Mouse (Mus musculus) v-Abl transformed pro-B cells (cell line): ENCODE data around the gene Pitx3.
"Not testable (repeated sequence)": the region's sequence is repeated elsewhere in the genome, so short reads cannot be mapped to it uniquely, and the experiment has no call there.

Source experiments
- in situ Hi-C, 2 experiments: fragments of 400-800 bp; cut with MboI; formaldehyde crosslinking; loops; one replicate each; pipeline ENCODE4 v1.15.1; 2025; ENCODE audit not compliant: unreplicated experiment in 2 of 2

The Pitx3 gene

DNA sequence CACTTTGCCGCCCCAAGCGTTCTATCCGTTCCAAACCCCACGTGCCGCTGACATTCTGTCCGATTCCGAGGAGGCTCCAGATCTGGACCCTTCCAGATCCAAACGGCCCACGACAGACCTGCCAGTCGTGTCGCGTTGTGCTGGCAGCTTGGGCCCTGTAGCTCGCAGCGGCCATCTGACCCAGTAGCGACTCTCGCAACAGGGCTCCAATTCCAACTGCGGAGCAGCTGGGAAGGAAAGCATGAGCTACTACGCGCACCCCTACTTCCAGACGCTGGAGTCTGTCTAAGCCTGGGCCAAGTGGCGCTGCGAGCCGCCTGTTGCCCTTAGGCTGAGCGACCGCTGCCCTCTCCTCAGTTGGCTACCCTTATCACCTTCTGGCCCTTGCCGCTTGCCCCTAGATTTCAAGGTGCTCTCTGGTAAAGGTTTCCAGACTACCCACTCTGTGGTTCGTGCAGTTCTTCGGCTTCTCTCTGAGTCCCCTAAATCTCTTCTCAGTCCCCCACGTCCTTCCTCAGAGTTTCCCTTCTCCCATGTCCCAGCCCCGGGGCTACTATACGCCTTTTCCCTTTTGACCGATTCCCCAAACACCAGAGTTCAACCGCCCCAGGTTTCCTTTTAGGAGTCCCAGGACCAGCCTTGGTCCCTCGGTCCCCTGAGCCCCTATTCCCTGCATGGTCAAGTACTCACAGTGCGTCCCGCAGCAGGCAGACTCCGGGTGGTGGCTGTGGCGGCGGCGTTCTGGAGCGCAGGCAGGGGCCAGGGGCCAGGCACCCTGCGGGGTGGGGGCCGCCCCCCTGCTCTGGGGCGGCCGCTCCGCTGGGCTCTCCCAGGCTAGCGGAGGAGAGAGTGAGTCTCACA, at the start of gene Pitx3:
Gene Pitx3, minus strand, starts transcription at position 816 of the 861 bp plus-strand sequence.
- in situ Hi-C loops, result no loop called here

DNA sequence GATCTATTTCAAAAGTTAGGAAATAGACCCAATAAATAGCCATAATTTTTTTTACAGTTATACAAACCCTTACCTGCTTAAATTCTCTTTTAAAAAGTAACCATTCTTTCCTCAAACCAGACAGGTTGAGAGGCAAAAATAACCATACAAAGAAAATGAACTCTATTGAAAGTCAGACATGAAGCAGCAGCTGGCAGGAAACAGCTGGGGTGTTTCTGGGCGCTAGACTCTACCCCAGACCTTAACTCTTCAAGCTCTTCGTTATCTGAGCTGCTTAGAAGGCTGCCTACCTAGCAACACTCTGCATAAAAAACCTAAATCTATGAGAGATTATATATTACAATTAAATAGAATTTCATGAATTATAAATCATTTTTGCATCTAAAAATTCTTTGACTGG, 39.1 kb upstream of the Pitx3 start:
- in situ Hi-C loops, result no loop called here

DNA sequence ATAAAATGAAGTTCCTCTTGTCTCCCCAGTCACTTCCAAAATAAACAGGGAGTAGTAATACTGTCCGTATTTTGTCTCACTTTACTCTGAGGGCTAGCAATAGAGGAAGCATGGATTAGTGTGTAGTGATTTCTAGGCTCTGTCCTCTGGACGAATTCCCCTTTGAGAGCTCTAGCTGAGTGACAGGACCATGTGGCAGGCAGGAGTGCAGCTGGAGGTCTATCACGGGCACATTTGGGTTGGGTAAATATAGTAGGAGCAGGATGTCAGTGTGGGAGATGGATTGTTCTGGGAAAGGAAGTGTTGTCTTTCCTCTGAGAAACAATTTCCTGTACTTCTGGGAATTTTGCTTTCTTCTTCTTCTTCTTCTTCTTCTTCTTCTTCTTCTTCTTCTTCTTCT, 38.5 kb upstream of the Pitx3 start:
- in situ Hi-C loops, result no loop called here

DNA sequence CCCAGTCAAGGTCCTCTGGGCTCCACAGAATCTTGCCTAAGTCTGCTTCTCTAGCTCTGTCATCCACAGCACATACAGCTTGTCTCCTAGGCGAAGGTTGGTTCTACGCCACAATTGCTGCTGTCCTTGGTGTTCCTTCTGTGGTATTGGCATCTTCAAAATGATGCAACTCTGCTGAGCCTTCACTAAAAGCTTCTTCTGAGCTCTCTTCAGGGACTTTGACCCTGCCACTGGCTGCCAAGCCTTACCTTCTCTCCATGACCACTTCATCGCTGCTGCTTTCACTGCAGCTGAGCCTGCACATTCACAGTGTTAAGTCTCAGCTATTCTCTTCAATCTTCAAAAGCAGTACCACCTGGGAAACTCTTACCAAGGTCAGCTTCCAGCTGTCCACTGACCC, 34.1 kb upstream of the Pitx3 start:
- in situ Hi-C loops, result no loop called here

DNA sequence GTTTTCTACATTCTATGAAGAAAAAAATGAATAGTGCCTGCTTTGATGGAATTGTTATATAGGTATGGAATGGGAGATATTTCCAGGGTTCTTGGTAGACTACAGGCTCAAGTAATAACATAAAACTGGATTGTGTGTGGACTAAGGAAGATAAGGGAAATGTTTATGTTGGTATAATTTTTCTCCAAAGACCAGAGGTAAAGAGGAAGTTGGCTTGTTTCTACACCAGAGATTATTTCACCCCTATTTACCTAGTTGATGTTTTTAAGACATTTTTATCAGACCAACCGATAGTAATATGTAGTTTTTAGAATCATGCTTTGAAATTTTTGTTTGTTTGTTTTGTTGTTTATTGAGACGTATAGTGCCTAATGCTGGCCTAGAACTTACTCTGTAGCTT, 32.1 kb upstream of the Pitx3 start:
- in situ Hi-C loops, result no loop called here

DNA sequence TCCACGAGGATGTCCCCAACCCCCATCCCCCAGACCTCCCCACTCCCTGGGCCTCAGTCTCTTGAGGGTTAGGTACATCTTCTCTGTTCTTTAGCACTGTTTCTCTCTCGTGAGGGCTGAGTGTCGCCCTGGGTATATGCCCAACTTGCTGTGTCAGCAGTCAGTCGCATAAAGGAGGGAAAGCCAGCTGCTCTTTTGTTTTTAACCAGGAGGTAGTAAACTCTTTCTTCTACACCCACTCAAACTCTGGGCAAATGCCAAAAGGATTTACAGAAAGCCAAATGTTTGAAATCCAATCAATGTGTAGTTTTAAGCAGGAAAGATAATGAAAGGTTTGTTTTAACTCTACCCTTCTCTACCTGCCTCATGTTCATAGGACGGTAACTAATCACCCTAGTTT, 28.9 kb upstream of the Pitx3 start:
- in situ Hi-C loops, result no loop called here

DNA sequence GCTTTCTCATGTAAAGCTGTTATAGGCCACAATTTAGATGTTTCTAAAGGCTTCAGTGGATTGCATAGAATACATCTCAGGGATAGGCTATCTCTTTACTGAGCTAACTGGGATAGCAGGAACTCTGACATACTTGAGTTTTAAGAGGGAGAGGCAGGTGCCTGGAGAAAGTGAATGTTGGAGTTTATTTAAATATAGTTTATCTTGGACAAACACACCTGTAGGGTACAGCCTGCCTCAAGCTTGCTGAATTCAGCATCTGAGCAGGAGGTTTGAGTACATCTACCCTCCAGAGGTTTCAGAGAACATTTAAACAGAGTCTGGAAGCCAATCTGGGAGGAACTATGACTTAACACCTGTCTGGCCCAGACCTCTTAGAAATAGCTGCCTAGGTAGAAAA, 27.0 kb upstream of the Pitx3 start:
- in situ Hi-C loops, result no loop called here

DNA sequence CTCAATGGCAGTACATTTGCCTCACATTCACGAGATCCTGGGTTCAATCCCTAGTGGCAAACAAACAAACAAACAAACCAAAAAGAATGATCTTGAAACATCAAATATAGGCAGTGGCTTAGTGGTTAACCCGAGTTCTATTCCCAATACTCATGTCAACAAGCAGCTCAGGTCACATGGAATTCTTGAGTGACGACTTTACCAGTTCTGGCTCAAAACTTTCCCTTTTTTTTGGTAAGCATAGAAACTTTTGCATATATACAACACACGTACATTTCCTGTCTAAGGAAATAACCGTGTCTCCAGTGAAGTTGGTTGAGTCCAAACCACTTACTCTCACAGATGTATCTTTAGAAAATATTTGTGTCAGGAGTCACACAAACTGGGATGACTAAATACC, 24.4 kb upstream of the Pitx3 start:
- in situ Hi-C loops, result no loop called here

DNA sequence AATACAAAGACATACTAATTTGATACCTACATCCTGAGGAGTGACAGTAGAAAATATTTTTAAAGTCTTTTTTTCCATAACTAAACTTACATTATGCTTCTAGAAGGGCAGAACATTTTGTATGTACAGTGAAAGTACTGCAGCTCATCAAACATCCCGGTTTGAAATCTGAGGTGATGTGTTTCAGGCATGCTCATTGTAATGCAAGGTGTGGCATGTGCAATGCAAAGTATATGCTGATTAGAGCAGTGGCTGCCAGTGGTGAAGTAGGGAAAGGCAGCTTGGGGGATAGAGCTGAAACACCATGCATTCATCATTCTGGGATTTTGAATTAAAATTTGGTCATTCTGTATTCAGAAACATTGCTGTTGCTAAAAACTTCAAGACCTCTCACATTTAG, 21.8 kb upstream of the Pitx3 start:
- in situ Hi-C loops, result no loop called here

DNA sequence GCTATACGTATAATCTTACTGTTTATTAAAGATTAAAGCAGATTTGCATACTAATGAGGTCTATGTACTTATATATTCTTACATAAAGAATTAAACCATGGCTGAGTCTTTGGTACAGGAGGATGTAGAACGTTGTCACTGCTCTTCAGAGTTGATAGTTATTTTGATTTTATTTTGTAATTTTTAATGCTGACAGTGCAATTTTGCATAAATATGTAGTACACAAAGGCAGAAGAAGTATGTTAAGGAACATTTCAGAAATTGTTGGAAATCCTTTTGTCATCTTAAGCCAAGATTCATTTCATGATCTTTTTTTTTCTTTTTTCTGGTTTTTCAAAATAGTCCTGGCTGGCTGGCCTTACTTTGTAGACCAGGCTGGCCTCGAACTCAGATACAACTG, 21.3 kb upstream of the Pitx3 start:
- in situ Hi-C loops, result no loop called here

DNA sequence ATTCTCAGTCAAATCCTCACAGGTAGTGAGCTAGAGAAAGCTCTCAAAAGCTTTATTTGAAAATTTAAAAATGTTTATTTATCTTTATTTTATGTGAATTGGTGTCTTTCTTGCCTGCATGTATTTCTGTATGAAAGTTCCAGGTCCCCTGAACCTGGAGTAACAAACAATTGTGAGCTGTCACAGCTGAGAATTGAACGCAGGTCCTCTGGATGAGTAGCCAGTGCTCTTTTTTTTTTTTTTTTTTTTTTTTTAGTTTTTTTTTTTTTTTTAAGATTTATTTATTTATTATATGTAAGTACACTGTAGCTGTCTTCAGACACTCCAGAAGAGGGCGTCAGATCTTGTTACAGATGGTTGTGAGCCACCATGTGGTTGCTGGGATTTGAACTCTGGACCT, 19.0 kb upstream of the Pitx3 start:
- in situ Hi-C loops, result not testable (repeated sequence)

DNA sequence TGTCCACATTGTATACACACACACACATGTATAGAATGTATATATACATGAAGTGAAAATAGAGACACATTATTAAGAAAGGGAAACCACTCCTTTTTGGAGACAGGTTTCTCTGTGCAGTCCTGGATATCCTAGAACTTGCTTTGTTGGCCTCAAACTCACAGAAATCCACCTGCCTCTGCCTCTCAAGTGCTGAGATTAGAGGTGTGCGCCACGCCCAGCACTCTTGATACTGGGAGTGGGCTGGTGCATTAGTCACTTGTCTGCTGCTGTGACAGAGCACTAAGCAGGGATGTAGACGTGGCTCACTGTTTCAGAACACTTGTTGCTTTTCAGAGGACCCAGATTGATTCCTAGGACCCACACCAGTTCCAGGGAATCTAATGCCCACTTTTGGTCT, 17.8 kb upstream of the Pitx3 start:
- in situ Hi-C loops, result no loop called here

DNA sequence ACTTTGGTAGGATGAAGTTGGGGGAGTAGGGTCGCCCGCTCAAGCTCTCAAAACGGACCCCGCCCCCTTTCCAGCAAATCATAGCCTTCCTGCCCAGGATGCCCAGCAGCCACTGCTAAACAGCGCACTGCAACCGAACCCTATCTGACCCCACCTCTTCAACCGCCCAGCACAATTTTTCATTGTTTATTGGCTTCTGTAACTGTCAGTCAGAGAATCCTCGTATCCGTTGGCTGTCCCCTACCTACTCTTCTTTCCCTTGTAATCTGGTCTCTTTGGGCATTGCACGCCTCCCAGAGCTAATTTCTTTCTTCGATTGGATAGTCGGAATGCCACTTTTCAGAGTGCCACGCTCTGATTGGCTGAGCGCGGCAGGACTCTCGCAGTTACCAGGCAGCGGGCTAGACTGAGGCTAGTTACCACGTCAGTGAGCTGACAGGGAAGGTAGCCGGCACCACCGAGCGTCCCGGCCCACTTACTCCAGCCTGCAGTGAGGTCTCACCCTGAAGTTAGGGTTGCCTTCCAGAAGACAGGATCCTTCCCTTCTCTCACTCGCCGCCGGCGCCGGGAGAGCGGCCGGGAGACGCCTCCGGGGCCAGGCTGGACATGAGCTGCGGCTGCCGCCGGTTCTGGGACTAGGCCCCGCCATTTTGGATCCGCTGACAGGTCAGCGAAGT, 4.1 kb upstream of the Pitx3 start, which contains the start of gene Gbf1:
Gene Gbf1, plus strand, starts transcription at position 383 of the 677 bp plus-strand sequence.
- in situ Hi-C loops, result no loop called here

DNA sequence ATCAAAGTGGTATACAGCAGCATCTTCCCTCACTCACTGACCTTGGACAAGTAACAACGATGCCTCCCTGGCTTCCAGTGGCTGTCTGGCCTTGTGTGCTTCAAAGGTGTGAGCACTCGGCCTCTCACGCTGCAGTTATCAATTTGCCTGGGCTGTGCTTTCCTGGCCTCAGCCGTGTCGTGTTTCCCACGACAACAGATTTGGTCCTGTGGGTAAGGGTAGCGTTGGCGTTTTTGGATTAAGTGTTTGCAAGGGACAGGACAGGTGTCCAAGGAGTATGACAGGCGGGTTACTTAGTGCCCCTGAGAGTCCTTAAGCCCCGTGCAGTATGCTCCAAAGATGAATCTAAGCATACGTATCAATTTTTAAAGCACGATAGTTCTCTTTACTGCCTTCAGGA, 965 bp upstream of the Pitx3 start:
- in situ Hi-C loops, result no loop called here

DNA sequence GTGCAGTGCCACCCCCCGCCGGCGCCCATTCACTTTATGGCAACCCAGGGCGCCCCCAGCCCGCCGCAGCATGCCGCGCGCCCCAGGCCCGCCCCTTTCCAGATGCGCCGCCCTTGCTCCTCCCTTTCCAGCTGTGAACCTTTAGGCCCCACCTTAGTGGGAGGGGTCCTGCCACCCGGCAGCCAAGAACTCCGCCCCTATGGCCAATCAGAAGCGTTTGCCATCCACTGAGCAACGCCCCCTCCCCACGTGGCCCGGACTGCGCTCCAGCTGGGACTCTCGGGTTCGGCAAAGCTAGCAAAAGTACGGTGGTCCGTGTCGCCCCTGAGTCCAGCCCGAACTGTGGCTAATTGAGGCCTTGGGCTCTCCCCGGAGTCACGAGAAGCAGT, 240 bp upstream of the Pitx3 start:
- in situ Hi-C loops, result no loop called here

DNA sequence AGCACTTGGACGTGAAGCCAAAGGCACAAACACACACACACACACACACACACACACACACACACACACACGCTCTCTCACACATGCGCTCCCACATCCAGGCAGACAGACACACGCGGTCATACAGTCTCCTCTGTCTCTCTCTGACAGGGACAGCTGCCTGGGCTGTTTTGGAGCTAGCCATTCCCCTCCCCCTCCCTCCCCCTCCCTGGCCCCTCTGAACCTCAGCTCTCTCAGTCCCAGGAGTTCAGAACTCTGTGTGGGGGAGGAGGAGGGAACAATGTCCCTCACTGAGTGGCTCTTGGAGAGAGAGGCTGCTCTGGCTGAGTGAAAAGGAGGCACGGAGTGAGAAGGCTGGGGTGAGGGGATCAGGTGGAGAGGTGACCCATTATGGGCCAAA, 7.0 kb downstream of the Pitx3 start:
- in situ Hi-C loops, result no loop called here

DNA sequence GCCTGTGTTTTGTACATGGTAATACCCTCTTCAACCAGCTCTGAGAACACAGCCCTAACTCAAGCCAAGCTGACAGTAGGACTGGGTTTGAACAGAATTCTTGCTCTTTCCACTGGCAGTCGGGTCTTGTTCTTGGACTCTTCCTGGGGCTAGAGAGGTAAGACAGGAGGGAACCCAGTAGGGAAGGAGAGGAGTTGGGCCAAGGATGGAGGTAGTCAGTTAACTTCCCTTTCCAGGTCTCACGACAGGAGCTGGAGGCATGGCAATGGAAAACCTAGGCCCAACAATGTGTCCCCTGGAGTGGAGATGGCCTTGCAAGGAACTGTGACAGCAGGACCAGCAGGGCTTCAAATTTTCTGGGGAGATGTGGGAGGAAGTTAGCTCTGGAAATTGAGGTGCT, 7.8 kb downstream of the Pitx3 start:
- in situ Hi-C loops, result no loop called here

DNA sequence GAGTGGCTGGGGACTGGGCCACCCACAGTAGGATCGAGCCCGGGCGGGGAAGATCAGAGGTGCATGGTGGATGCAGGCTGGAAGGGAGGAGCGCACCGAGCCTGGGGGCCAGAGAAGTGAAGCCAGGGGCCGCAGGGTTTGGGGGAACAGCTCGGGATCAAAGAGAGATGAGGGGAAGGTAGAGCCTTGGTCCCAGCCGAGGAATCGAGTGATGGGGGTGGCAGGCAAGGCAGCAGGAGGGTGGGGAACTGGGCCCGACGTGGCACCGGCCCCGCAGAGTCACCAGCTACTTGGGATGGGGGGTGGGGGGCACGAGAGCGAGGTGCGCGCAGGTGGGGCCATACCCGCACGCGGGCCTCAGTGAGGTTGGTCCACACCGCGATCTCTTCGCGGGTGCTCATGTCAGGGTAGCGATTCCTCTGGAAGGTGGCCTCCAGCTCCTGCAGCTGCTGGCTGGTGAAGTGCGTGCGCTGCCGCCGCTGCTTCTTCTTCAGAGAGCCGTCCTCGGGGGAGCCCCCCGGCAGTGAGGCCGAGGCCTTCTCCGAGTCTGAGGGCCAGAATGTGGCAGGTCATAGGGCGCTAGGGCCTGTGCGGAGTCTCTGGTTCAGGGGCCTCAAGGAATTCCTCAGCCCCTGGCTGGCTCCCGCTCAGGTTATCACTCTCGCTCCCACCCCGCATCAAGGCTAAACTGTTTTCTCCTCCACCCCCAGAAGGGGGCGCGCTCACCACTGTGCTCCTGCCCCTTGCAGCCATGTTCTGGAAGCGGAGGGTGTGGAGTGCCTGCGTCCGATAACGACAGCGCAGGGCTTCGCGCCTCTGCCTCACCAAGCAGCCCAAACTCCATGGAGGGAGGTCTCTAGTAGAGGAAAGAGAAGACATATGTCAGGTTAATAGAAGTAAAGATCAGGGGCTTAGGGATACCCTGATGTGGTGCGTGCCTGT, 11.2 kb downstream of the Pitx3 start:
- in situ Hi-C loops, result loop anchor here (5.0 to 10.0 kb wide), 4 partner anchors 110 to 308 kb away; no protein-coding TSS in a partner anchor

DNA sequence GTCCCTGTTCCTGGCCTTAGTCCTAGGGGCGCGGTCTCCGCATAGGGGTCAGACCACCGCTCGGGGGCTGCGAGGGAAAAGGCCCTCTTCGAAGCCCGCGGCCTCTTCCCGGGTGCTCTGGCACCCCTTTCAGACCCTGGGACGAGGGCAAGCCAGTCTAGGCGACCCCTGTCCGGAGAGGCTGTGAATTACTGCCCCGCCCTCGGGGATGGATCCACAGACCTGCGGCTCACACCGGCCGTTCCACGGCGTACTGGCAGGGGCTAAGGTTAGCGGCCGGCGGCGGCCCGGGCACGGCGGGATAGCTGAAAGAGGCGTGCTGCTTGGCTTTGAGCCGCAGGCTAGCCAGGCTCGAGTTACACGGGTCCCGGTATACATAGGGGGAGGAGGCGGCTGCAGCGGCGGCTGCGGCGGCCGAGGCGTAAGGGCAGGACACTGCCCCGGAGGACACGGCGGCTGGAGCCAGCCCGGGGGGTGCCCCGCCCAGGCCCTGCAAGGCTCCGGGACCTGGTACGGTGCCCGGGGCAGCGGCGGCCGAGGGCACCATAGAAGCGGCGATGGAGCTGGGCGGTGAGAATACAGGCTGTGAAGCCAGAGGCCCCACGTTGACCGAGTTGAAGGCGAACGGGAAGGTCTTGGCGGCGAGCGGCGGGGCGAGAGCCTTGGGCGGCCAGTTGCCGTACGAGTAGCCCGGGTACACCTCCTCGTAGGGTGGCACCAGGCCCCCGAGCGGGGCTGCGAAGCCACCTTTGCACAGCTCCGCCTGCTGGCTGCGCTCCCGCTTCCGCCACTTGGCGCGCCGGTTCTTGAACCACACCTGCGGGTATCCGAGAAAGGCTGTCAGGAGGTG, 12.1 kb downstream of the Pitx3 start:
- in situ Hi-C loops, result loop anchor here (5.0 to 10.0 kb wide), 4 partner anchors 111 to 309 kb away; no protein-coding TSS in a partner anchor

DNA sequence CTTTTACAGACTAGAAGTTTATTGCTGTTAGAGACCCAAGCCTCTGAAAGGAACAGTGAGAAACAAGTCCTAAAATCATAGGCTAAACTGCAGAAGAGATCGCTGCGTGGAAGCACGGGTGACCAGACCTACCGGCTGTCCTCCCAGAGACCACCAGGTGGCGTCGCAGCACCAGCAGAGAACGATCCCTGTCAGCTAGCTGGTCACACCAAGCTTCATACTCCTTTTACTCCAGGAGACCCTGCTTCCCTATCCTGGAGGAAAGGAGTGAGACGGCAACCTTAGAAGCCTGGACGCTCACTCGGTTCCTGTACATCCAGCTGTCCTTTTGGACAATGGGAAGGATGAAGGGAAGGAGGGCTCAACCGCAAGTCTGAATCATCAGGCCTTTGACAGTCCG, 12.8 kb downstream of the Pitx3 start:
- in situ Hi-C loops, result loop anchor here (5.0 to 10.0 kb wide), 4 partner anchors 110 to 310 kb away; no protein-coding TSS in a partner anchor
